Mouse (Mus musculus): ENCODE data around the gene Myo6.
"Not testable (repeated sequence)": the region's sequence is repeated elsewhere in the genome, so short reads cannot be mapped to it uniquely, and the experiment has no call there.

DNA sequence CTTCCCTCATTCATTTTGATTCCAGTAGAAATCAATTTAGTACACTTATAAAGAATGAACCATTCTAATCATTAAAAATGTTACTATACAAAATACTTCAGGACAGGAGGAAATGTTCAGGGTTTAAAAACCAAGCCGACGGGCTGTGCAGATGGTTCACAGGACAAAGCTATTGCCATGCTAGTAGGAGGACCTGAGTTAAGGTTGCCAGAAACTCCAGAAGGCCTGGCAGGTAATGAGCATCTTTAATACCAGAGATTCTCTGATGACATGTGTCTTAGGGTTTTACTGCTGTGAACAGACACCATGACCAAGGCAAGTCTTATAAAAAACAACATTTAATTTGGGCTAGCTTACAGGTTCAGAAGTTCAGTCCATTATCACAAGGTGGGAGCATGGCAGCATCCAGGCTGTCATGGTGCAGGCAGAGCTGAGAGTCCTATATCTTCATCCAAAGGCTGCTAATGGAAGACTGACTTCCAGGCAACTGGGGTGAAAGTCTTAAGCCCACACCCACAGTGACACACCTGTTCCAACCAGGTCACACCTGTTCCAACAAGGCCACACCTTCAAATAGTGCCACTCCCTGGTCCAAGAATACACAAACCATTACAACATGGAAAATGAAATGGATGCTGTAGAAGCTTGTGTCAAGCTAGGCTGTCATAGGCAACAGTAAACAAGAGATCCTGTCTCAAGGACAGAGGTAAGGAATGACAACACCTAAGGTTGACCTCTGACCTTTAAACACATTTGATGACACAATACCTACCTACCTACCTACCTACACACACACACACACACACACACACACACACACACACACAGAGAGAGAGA is 156.4 kb downstream of the Myo6 start:
- not testable (repeated sequence) for TF ChIP-seq CTCF, EP300 (IDR thresholded peaks at IDR 0.05)

Measured in lung, postnatal 0 days (tissue).